Mouse (Mus musculus) cerebral cortex, adult 2 months (tissue): Measurements from ENCODE around the gene Ppt2.

Source experiments
- WGBS: fragments of 180-500 bp; shearing (Covaris S2); methylation state at CpG from one replicate; pipeline ENCODE4 v1.1.7; 2018; 5-methylcytosine and 5-hydroxymethylcytosine counted together

Gene Ppt2

DNA sequence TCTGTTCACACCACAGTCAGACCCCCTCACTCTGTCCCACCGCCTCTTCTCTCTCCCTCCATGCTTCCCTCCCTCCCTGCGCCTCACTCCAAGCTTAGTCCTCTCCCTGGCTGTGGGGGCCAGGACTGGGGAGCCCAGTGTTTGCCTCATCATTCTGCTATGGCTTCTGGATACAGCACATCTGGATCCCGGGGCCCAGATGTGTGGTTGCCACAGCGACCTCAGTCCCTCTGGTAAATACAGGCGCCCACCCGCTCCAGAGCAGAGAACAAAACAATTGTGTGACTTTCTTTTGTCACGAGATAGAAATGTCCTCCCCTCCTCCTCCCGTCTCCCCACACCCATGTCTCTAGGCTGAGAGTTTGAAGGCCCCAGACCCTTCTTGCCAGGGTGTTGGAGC lies 28.4 kb upstream of the Ppt2 start:
- WGBS: 65% methylated on average over 8 of the region's 8 CpGs

DNA sequence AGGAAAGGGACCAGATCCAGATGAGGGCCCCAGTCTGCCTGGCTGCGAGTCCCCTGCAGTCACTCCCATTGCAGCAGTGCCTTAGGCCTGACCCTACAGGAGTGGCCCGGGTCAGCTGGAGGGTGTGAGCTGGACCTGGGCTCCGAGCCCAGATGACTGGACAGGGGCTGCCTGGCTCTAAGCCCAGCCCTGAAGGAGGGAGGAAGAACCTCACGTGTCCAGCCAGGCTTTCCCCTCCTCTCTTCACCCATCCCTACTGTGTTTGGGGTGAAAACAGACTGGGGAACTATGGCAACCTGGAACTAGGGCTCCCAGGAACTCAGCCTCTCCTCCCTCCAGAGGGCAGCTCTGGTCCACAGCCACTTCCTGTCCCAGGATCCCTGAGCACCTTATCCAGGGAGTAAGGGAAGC lies 27.3 kb upstream of the Ppt2 start:
- 27% methylated on average over 4 of the region's 4 CpGs for WGBS

DNA sequence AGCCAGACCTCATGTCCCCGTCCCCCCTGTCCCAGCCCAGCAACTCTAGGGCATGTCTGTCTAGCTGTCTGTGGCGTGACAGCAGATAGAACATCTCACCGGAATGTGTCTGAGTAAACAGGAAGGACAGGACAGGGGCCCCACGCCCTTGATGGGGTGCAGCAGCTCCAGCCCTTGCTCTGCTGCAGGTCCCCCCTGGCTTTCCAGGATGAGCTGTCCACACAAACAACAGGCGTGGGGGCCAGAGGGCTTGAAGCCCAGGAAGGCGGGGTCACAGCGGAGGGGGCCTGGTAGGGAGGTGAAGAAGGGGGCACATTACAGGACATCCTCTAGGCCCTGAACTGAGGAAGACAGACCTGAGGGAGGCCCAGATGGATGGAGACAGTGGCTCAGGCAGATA lies 26.9 kb upstream of the Ppt2 start:
- WGBS: 76% methylated on average over 7 of the region's 7 CpGs

DNA sequence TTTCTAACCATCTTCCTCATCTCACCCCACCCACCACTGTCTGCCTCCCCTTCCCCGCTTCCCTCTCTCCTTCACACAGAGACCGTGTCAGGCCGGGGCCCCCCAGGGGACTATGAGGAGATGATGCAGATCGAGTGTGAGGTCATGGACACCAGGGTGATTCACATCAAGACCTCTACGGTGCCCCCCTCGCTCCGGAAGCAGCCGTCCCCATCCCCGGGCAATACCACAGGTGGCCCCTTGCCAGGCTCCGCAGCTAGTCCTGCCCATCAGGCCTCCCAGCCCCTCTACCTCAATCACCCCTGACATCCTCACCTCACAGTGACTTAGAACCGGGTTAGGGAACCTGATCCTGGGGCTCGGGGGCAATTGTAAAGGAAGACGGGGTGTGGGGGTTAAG lies 26.1 kb upstream of the Ppt2 start:
- WGBS: 94% methylated on average over 13 of the region's 13 CpGs

DNA sequence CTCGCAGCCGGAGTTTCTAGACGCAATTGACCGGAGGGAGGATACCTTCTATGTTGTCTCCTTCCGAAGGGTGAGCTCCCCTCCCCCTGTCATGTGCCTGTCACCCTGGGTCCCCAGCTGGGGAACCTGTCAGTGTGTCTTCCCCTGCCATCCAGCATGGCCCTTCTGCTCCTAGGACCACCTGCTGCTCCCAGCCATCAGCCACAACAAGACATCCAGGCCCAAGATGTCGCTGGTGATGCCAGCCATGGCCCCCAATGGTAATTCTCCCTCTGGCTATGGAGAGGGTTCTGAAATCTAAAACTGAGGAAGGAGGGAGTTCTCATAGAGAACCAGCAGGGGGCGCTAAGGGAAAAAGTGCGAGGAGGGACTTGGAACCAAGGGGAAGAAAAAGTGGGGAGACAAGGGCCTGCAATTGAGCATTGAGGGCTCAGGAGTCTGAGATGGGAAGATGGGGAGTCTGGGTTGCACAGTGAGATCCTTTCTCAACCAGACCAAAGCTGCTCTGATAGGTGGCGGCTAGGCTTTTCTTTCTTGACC lies 25.5 kb upstream of the Ppt2 start:
- 64% methylated on average over 9 of the region's 9 CpGs for WGBS

DNA sequence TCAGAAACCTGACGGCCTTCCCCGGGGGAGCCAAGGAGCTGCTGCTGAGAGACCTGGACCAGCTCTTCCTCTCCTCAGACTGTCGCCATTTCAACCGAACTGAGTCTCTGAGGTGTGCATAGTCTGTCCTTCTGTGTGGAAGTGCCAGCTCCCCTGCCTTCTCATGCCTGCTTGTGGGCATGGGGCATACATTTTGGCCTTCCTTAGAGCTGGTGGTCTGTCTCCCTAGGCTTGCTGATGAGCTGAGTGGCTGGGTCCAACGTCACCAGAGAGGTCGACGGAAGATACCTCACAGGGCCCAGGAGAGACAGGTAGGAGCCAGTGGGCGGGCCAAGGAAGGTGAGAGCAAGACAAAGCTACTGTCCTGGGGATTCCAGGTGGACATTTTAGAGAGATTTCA lies 24.7 kb upstream of the Ppt2 start:
- WGBS: 90% methylated on average over 8 of the region's 8 CpGs

DNA sequence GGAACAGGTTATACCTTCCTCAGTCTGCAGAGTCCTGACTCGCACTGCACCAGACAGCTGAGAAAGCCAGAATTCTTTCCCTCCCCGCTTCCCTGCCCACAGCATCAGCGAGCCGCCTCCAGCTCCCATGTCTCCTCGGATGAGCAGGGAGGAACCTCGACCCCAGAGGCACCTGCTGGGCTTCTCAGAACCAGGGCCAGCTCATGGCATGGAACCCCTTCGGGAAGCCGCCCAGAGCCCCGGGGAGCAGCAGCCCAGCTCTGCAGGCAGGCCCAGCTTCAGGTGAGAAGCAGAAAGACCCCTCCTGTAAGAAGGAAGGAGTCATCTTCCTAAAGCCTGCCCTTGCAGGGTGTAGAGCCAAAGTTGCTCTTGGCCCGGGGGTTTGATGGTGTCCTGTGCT lies 24.2 kb upstream of the Ppt2 start:
- 74% methylated on average over 10 of the region's 10 CpGs for WGBS

DNA sequence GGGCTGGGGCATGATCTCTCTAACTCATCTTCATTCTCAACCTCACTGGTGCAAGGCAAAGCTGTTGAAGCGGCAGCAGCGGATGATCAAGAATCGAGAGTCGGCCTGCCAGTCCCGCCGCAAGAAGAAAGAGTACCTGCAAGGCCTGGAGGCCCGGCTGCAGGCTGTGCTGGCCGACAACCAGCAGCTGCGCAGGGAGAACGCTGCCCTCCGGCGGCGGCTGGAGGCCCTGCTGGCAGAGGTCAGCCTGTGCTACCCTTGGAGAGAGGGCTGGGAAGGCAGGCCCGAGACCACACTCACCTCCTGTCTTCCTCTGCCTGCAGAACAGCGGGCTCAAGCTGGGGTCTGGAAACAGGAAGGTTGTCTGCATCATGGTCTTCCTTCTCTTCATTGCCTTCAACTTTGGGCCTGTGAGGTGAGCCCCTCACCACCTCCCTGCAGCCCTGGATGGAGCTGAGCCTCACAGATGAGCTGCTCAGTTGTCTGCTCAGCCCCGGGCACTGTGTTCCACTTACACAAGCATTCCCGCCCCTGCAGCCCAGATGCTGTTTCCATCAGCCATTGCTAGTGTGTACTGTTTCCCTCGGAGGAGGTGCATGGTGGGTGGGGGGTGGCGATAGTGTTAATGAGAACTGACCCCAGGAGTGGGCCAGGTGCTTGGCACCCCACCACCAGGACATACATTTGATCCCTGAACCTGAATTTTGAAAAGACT lies 23.4 kb upstream of the Ppt2 start:
- 44% methylated on average over 19 of the region's 19 CpGs for WGBS

DNA sequence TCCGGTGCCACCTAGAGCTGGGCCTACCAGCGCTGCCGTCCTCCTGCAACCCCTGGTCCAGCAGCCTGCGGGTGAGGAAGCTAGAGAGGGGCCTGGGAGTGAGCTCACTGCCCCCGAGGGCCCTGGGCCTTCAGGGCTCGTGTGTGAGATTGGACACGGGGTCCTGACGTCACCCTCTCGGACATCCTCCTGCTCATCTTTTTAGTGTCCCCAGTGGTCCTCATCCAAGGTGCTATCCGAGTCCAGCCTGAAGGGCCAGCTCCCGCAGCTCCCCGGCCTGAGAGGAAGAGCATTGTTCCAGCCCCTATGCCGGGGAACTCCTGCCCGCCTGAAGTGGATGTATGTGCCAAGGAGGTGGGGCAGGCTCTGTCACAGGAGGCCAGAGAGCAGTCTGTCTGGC lies 22.5 kb upstream of the Ppt2 start:
- 81% methylated on average over 14 of the region's 14 CpGs for WGBS

DNA sequence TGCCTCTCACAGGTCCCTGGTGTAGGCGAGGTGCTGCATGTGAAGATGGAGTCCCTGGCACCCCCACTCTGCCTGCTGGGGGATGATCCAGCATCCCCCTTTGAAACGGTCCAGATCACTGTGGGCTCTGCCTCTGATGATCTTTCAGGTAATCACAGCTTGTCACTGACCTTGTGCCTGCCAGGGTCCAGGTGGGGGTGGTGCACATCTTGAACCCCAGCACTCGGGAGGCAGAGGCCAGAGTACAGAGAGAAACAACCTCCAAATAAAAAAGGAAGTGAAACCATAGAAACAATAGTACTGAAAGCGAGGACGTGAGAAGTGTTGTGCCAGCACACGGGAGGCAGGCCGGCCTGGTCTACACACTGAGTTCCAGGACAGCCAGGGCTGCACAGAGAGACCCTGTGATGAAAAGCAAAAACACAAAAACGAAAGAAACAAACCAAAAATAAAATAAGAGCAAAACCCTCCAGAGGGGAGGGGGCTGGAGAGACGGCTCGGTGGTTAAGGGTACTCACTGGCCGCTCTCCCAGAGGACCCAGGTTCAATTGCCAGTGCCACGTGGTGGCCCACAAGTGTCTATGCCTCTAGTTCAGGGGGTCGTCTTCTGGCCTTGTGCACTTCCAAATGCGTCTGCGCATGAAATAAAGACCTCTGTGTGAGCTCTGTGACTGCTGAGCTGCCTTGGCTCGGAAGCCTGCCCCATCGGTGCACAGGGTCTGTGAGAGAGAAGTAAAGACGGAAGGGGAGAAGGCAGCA lies 21.0 kb upstream of the Ppt2 start:
- whole genome bisulfite sequencing: 83% methylated on average over 18 of the region's 18 CpGs

DNA sequence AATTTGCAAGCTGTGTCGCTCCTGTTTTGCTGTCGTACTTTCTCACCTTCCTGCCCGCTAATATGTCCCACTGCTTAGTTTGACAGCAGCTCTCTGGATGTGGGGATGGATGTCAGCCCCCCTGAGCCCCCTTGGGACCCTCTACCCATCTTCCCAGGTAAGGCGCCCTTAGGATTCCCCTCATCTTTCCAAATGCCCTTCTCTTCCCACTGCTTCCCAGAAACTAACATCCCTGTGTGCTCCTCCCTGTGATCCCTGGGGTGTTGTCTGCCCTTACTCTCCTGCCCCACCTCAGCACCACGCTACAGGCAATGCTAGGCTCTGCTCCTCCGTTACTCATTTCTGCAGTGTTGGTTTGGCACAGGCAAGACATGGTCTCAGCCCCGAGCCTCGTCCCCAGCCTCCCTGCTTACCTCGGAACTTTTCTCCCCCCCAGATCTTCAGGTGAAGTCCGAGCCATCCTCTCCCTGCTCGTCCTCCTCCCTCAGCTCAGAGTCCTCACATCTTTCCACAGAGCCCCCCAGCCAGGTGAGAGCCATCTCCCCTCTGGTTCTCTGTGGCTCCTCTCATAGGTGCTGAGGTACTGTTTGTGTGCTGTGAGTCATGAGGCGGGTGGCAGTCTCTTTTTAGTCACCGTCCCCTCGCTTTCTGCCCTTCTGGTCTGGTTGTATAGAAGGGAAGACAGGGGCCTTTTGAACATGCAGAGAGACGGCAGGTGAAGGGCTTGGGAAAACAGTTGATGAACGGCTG lies 20.0 kb upstream of the Ppt2 start:
- 81% methylated on average over 16 of the region's 16 CpGs for WGBS

DNA sequence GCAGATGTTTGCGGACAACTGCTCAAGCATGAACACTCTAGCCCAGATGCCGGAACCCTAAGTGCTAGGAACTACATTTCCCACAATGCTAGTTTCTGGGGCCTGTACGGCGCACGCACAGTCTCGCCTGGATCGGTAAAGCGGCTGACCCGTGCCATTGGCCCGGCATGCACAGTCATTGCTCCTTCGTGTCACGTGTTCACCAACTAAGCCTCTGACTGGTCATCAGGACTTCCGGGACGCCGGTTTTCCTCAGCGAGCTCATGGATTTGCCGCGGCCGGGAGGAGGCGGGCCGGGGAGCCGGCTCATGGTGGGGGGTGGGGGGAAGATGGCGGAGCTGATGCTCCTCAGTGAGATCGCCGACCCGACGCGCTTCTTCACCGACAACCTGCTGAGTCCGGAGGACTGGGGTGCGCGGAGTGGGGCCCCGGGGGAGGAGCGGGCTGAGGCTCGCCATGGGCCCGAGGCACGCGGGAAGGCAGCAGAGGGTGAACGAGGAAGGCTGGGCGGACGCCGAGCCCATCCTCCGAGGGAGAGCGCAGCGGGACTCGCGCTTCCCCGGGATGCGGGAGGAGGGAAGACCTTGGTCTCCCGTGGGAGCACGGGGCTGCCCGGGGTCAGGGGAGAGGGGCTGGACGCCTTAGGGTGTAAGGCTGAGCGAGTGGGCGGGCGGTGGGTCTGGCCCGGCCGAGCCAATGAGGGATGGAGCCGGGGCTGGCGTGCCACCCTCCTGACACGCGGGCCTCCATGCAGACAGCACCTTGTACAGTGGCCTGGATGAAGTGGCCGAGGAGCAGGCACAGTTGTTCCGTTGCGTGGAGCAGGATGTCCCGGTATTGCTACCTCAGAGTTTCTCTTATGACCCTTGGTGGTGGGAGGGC lies 18.8 kb upstream of the Ppt2 start, which contains the start of gene Atf6b:
Atf6b (plus strand) TSS at position 241 of the 882 bp plus-strand sequence.
- WGBS: 1% methylated on average over 66 of the region's 66 CpGs

DNA sequence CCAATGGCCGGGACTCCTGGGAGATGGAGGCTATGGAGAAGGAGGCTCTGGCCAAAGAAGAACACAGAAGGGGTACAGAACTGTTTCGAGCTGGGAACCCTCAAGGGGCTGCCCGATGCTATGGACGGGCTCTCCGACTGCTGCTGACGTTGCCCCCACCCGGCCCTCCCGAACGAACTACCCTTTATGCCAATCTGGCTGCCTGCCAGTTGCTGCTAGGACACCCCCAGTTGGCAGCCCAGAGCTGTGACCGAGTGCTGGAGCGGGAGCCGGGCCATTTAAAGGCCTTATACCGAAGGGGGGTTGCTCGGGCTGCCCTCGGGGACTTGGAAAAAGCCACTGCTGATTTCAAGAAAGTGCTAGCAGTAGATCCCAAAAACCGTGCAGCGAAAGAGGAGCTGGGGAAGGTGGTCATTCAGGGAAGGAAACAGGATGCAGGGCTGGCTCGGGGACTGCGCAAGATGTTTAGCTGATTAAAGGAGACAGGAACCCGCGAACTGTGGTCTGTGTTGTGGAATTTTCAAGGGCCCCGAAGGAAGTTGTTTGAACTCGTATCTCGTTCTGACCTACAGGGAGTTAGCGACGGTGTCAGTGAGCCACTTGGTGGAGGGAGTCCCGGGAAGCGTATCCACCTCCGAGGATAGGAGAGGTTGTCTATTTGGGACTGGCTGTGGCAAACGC lies 17.7 kb upstream of the Ppt2 start:
- WGBS: 66% methylated on average over 30 of the region's 30 CpGs

DNA sequence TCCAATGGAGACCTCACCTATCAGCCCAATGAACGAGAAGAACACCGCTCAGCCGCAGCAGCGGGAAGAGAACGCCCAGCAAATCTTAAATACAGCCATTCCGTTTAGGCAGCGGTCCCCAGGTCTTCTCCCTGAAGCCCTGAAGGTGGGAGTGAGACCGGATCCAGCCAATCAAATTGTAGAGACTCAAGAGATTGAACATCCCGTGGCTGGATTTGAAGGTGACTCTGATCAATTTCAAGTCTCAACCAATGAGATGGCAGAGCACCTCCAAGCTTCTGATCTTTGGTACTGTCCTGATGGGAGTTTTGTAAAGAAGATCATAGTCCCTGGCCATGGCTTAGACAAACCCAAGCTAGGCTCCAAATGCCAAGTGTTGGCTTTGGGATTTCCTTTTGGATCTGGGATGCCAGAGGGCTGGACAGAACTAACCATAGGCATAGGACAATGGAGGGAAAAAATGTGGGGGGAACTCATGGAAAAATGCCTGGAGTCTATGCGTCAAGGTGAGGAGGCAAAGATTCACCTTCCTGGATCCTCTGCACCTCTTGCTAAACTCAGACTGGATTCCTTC lies 17.0 kb upstream of the Ppt2 start:
- WGBS: 45% methylated on average over 10 of the region's 10 CpGs

DNA sequence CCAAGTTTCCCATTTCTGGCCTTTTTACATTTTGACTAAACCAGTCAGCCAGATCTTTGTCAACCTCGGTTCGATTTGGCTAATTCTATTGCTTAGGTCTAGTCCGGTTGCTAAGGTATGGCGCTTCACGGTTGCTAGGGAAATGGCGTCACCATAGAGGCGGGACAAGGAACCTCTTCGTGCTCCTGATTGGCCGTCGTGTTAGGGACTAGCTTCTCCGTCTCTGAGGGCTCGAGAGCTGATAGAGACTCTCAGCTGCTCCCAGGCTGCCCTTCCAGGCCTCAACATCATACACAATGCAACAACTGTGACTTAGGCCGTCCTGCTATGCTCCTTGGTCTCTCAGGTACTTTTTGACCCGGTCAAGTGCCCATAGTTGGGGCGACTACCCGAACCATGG lies 16.3 kb upstream of the Ppt2 start, which contains the start of gene Fkbpl:
Fkbpl (plus strand) TSS at position 157 of the 400 bp plus-strand sequence.
- under 1% methylated on average over 16 of the region's 16 CpGs for WGBS

DNA sequence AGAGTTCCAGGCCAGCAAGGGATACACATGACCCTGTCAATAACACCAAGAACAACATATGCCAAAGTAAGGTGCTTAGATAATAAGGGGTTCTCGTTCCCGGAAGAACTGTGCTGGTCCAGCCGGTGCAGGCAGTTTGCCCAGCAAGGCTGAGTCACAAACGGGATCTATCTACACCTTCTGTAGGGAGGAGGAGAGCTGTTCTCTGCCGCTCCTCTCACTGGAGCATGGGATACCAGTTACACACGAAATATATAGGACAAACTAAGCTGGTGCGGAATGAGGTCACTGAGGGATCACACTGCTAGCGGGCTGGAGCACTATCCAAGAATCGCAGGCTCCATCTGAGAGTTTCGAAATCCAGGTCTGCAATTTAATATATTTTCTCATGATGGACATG lies 15.6 kb upstream of the Ppt2 start:
- 61% methylated on average over 10 of the region's 10 CpGs for WGBS

DNA sequence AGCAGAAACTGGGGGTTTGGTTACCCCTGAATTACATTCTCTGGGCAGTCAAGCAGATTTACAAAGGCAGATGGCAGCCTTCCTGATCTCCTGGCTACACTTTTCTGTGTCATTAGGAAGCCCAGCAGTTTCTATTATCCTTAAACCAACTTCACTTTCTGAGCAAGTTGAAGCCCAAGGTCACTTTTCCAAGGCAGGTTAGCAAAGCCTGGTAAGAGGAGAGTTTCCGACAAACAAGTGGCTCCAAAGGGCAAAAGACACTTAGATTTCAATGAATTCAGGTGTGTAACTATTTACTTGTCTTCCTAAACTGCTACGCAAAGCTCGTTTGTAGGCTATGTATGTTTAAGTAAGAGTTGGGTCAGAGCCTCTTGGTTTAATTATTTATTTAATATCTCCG lies 15.1 kb upstream of the Ppt2 start:
- 86% methylated on average over 4 of the region's 4 CpGs for WGBS

DNA sequence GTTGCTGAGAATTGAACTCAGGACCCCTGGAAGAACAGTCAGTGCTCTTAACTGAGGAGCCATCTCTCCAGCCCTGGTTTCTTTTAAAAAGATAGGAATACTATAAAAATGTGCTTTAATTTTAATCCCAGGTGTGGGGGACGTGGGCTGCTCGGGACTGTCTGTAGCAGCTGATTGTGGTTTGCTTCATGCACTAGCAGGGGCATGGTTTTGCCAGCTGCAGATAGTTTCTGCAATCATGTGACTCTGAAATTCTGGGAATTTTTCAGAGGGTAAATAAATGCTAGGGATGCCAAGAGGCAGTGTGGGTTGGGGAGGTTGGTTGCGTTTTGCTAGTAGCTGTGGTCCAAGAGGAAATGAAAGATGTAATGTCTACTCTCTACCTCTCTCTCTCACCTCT lies 13.6 kb upstream of the Ppt2 start:
- 80% methylated on average over 3 of the region's 3 CpGs for whole genome bisulfite sequencing

DNA sequence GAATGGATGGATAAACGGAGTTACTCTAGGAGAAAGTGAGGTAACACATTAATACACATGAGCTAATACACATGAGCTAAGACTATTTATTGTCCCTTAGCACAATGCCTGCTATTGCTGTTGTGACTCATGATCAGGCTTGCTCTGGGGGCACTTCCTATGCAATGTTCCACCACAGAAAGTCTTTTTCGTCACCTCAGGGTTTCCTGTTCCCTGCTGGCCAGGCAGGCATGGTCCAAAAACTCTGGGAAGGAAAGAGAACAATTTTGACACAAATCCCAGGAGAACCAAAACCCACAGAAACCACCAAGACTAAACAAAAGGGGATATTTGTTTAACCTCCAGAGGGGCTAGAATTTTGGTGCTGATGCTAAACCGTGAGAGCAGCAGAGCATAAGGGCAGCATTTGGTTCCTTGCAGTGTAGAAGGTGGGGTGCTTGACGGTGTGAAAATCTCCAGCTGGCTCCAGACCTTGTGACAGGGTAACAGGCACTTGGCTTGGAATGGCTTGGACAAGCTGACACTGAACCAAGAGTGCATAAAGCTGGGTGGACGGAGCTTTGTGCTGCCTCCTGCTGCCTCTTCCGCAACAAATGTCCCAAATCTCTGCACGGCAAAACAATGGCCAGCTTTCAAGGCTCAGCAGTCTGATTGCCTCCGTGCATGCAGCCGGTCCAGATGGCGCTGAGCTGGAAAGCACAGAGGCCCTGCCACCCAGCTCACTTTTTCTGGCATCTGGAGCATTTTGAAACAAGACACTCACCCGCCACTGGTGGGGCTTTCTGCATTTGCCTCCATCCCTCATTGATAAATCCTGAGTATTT lies 12.7 kb upstream of the Ppt2 start:
- WGBS: 15% methylated on average over 11 of the region's 11 CpGs
